Mouse (Mus musculus) cerebellum, adult 2 months (tissue): ENCODE results near the gene Tspan9. TPM values are rescaled to one million over a fixed set of nuclear protein-coding genes. Genes with fewer than 3 reads are reported as not detected.

Experiments
- DNase-seq, 2 experiments: peaks; one replicate each; pipeline ENCODE4 v3.0.0; 2021
- H3K27ac ChIP-seq: fragments of 200-500 bp; 2 replicates; pipeline ENCODE4 v1.5.1; 2012; ENCODE audit warnings: low read length, control low read depth, inconsistent platforms; ENCODE audit not compliant: insufficient read depth
- H3K27me3 ChIP-seq: fragments of 200-500 bp; 2 replicates; pipeline ENCODE4 v1.6.1; 2012; ENCODE audit warnings: inconsistent platforms, mild to moderate bottlenecking, low read length, moderate library complexity; ENCODE audit not compliant: control insufficient read depth, insufficient read depth
- H3K4me1 ChIP-seq: fragments of 200-500 bp; 2 replicates; pipeline ENCODE4 v1.6.1; 2011; ENCODE audit warnings: low read length; ENCODE audit not compliant: control insufficient read depth, insufficient read depth
- H3K4me3 ChIP-seq: fragments of 200-500 bp; replicated peaks from 2 replicates; pipeline ENCODE3; 2011; ENCODE audit warnings: mild to moderate bottlenecking, low read depth, low read length, control low read depth; ENCODE audit not compliant: insufficient read depth
- CTCF ChIP-seq: fragments of 200-500 bp; IDR thresholded peaks from 2 replicates; pipeline ENCODE4 v1.5.1; 2011; ENCODE audit warnings: low read depth, mild to moderate bottlenecking, control low read depth, low read length, moderate library complexity, borderline replicate concordance; ENCODE audit not compliant: insufficient read depth
- POLR2A ChIP-seq: fragments of 200-500 bp; IDR thresholded peaks from 2 replicates; pipeline ENCODE4 v1.6.1; 2011; ENCODE audit warnings: low read length, control low read depth, borderline replicate concordance; ENCODE audit not compliant: insufficient read depth
- WGBS: fragments of 180-500 bp; shearing (Covaris S2); methylation state at CpG from one replicate; pipeline ENCODE4 v1.1.7; 2018; 5-methylcytosine and 5-hydroxymethylcytosine counted together
- polyA plus RNA-seq: library from polyadenylated mRNA; depleted of rRNA; stranded (reverse); fragments of >200 nt; gene quantifications from 2 replicates; pipeline ENCODE4 v1.2.3, GENCODE M21; 2012

Gene Tspan9
- polyA plus RNA-seq, 1 experiment: 303 TPM

GRCm38 (mm10) chr6:128099190-128099589, 44.2 kb downstream of the Tspan9 start:
- Histone ChIP-seq H3K27ac (no peak overlapping the region), H3K27me3 (no peaks in the 10 kb centered on the region), H3K4me3 (no peak overlapping the region), H3K4me1 (peaks cover 29% of the 10 kb centered on the region; the same call in 1 of the 2 replicates)
- TF ChIP-seq POLR2A (no peak), CTCF (no peak)
- WGBS: 57% methylated on average over 9 of the region's 9 CpGs
- peak in 1 of 2 experiments; percentile 23 for DNase-seq

DNA sequence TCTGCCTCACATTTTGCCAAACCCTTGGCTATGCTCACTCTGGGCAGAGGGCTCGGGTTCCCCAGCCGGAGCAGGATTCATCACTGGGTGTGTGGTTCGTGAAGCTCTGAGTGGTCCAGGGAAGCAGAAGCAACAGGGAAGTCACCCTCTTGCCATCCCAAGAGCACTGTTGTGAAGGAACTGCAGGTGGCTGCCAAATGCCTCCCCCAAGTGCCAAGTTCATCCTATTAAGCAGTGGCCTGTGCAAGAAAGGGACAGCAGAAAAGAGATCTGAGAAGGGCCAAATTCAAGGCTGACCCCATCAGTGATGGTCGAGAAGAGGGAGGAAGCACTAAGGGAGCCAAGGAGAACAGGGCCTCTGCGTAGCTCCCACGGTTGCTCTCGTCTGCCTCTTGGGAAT, 46.9 kb downstream of the Tspan9 start:
- H3K4me1 ChIP-seq: peaks cover 30% of the 10 kb centered on the region; the same call in 1 of the 2 replicates
- no peaks in the 10 kb centered on the region for H3K27me3 ChIP-seq
- WGBS: 72% methylated on average over 7 of the region's 7 CpGs
- TF ChIP-seq POLR2A (no peak), CTCF (no peak)
- no peak overlapping the region for H3K4me3 ChIP-seq
- H3K27ac ChIP-seq: no peak overlapping the region
- DNase-seq: peak; percentile 30 to 41

DNA sequence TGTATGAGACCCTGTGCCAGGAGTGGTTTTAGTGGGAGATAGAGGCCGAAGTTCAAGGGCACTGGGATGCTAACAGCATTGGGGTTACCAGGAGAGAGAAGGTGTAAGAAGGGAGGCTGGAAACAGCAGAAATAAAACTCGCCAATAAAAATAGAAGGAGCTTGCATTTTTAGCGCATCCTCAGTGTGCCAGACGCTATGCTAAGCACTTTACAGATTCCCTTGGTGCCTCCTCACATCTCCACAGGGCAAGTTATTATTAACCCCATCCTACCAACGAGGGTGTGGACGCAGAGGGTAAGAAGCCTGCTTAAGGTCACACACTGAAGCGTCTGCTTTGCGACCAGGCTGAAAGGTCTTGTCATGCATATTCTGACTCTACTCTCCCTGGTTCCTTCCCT, 47.5 kb downstream of the Tspan9 start:
- no peak overlapping the region for H3K4me3 ChIP-seq
- H3K4me1 ChIP-seq: peaks cover 35% of the 10 kb centered on the region
- H3K27me3 ChIP-seq: no peaks in the 10 kb centered on the region
- no peak overlapping the region for H3K27ac ChIP-seq
- 80% methylated on average over 8 of the region's 8 CpGs for WGBS
- TF ChIP-seq CTCF: no peak
- peak in 1 of 2 experiments; percentile 19 for DNase-seq

- 8% methylated on average over 10 of the region's 10 CpGs for WGBS
- Histone ChIP-seq H3K4me1 (peaks cover 42% of the 10 kb centered on the region), H3K27me3 (no peaks in the 10 kb centered on the region), H3K27ac (no peak overlapping the region), H3K4me3 (no peak overlapping the region)
- DNase-seq: peak; percentile 62 to 75
- TF ChIP-seq CTCF: no peak
- TF ChIP-seq POLR2A: no peak
These were observed 48.3 kb downstream of the Tspan9 start for GRCm38 (mm10) chr6:128095131-128095530.

GRCm38 (mm10) chr6:128093856-128094628, 49.4 kb downstream of the Tspan9 start:
- Histone ChIP-seq H3K27me3 (no peaks in the 10 kb centered on the region), H3K27ac (no peak overlapping the region; the same call in 1 of the 2 replicates), H3K4me3 (no peak overlapping the region), H3K4me1 (peaks cover 52% of the 10 kb centered on the region)
- 79% methylated on average over 15 of the region's 15 CpGs for WGBS
- peak; percentile 37 to 42 for DNase-seq
- TF ChIP-seq CTCF (no peak), POLR2A (no peak)

DNA sequence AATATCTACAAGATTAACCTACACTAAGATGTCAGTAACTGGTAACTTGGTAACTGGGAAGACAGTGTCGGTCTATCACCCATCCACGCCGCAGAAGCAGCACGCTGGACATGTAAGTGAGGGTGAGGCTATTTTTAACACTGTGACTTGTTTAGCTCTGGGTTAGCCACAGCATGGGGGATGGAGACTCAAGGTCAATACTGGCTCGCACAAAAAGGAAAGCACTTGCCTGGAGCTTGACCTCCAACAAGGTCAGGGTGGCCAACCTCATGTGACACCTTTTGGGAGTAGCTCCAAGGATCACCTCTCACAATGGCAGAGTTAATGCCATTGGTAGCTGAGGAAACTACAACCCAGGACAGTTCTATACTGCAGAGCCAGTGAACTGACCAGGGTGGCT, 50.8 kb downstream of the Tspan9 start:
- no peak overlapping the region for H3K27ac ChIP-seq
- WGBS: 75% methylated on average over 5 of the region's 5 CpGs

GRCm38 (mm10) chr6:128091833-128092166, 51.6 kb downstream of the Tspan9 start:
- H3K27me3 ChIP-seq: no peaks in the 10 kb centered on the region
- H3K27ac ChIP-seq: no peak overlapping the region
- 39% methylated on average over 4 of the region's 4 CpGs for WGBS
- H3K4me3 ChIP-seq: no peak overlapping the region
- peaks cover 68% of the 10 kb centered on the region for H3K4me1 ChIP-seq
- DNase-seq: no peak
- TF ChIP-seq POLR2A: no peak
- TF ChIP-seq CTCF: no peak

More for the DNA sequence above, 50.8 kb downstream of the Tspan9 start:
- peak in 1 of 2 experiments; percentile 19 for DNase-seq
- TF ChIP-seq POLR2A: no peak
- no peak for TF ChIP-seq CTCF
- Histone ChIP-seq H3K4me3 (no peak overlapping the region), H3K4me1 (peaks cover 65% of the 10 kb centered on the region), H3K27me3 (no peaks in the 10 kb centered on the region)

DNA sequence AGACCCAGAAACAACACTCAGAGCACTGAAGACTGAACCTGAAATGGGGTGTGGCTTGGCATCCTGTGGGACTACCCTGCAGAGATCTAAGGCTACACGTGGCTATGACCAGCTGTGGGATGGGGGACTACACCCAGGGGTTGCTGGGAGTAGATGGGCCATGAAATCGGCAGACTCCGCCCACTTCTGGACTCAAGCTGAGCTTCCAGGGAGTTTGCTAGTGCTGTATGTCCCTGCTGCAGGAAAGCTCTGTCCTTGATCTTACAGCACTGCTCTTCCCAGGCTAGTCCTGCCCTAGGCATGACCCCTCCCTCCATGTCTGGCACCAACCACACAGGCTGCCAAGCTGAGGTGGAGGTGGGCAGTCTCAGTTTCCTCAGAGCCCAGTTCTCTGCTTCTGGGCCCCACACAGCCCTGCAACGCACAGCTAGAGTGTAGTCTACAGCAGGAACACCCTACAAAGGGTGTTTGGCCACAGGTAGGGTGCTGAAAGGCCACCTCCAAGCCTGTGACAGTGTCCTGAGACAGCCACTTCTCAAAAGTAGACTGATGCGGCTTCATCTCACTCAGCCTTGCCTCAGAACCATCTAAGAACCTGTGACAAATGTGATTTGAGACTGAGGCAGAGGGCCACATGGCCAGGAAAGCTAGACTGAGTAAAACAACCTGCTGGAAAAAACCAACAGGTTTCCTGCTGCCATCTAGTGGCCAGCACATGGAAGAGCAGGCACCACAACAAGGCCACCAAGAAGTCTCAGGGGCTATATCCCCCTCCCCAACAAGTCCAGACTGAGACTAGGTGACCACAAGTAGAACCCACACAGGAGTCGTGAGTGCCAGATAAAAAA, 52.2 kb downstream of the Tspan9 start:
- H3K27me3 ChIP-seq: no peaks in the 10 kb centered on the region
- peak; percentile 82 for DNase-seq
- H3K27ac ChIP-seq: peak overlapping the region; percentile 6; the same call in 1 of the 2 replicates
- peaks cover 62% of the 10 kb centered on the region for H3K4me1 ChIP-seq
- TF ChIP-seq POLR2A (no peak), CTCF (peak; percentile 95)
- H3K4me3 ChIP-seq: no peak overlapping the region
- 17% methylated on average over 6 of the region's 6 CpGs for WGBS
